Mouse (Mus musculus) lung, postnatal 14 days (tissue): Measurements from ENCODE around the gene Pak7.

Experiments used
- DNase-seq: peaks from one replicate; pipeline ENCODE4 v3.0.0; 2021

The Pak7 gene

GRCm38 (mm10) chr2:136150752-136151151 is 237.0 kb downstream of the Pak7 start:
- DNase-seq = no peak

GRCm38 (mm10) chr2:136149530-136149929 is 238.2 kb downstream of the Pak7 start:
- DNase-seq = no peak

GRCm38 (mm10) chr2:136148999-136149398 is 238.8 kb downstream of the Pak7 start:
- peak; percentile 74 for DNase-seq

GRCm38 (mm10) chr2:136140807-136141206 is 247.0 kb downstream of the Pak7 start:
- DNase-seq = no peak

- DNase-seq = peak; percentile 45
Observed at GRCm38 (mm10) chr2:136139159-136140069, 248.4 kb downstream of the Pak7 start.

GRCm38 (mm10) chr2:136138451-136138850 is 249.3 kb downstream of the Pak7 start:
- no peak for DNase-seq

GRCm38 (mm10) chr2:136121867-136122266 is 265.9 kb downstream of the Pak7 start:
- DNase-seq = peak; percentile 32

GRCm38 (mm10) chr2:136118006-136118405 is 269.8 kb downstream of the Pak7 start:
- DNase-seq = no peak

- DNase-seq = no peak
Observed at GRCm38 (mm10) chr2:136113374-136113773, 274.4 kb downstream of the Pak7 start.

GRCm38 (mm10) chr2:136109038-136109363 is 278.8 kb downstream of the Pak7 start:
- no peak for DNase-seq

GRCm38 (mm10) chr2:136108124-136109037 is 279.4 kb downstream of the Pak7 start:
- no peak for DNase-seq

- DNase-seq = no peak
Observed at GRCm38 (mm10) chr2:136107597-136107996, 280.2 kb downstream of the Pak7 start.

- no peak for DNase-seq
Observed at GRCm38 (mm10) chr2:136097143-136097542, 290.6 kb downstream of the Pak7 start.

GRCm38 (mm10) chr2:136095978-136096377 is 291.8 kb downstream of the Pak7 start:
- no peak for DNase-seq

GRCm38 (mm10) chr2:136064356-136064755 is 323.4 kb downstream of the Pak7 start:
- no peak for DNase-seq

GRCm38 (mm10) chr2:136059029-136059669 is 328.6 kb downstream of the Pak7 start:
- no peak for DNase-seq

GRCm38 (mm10) chr2:136058398-136058797 is 329.4 kb downstream of the Pak7 start:
- no peak for DNase-seq

GRCm38 (mm10) chr2:136057861-136058331 is 329.9 kb downstream of the Pak7 start:
- no peak for DNase-seq

GRCm38 (mm10) chr2:136051688-136052289 is 336.0 kb downstream of the Pak7 start, which contains the start of gene Lamp5:
Gene Lamp5 (plus strand): TSS chr2:136052239.
- DNase-seq = no peak

GRCm38 (mm10) chr2:136050793-136051615 is 336.8 kb downstream of the Pak7 start:
- DNase-seq = no peak

GRCm38 (mm10) chr2:136048464-136048863 is 339.3 kb downstream of the Pak7 start:
- no peak for DNase-seq
